Mouse (Mus musculus) intestine, embryonic 14.5 days (tissue): Measurements from ENCODE around the gene Fabp6. TPM values are rescaled to one million over a fixed set of nuclear protein-coding genes. Genes with fewer than 3 reads are reported as not detected.
A peak's percentile ranks its signal among the peaks of the same experiment; 100 is the strongest.

ENCODE experiments used
- ATAC-seq: fragments of 200-750 bp; cut with Nextera tagmentation; replicated peaks from 2 replicates; pipeline ENCODE4 v1.8.0; 2017; ENCODE audit warnings: low read depth, moderate number of reproducible peaks, moderate TSS enrichment, moderate library complexity; ENCODE audit not compliant: low FRiP score, low TSS enrichment
- DNase-seq: peaks from one replicate; pipeline ENCODE4 v3.0.0-alpha.2; 2018; ENCODE audit warnings: low spot score
- H3K27ac ChIP-seq: fragments of 300-500 bp; sonication (generic); 2 replicates; pipeline ENCODE4 v1.5.1; 2014; ENCODE audit warnings: low read depth, mild to moderate bottlenecking, control low read depth
- H3K27me3 ChIP-seq: fragments of 300-500 bp; sonication (generic); replicated peaks from 2 replicates; pipeline ENCODE4 v1.6.1; 2014; ENCODE audit warnings: low read length, control low read depth; ENCODE audit not compliant: control insufficient read depth, insufficient read depth
- H3K36me3 ChIP-seq: fragments of 300-500 bp; sonication (generic); 2 replicates; pipeline ENCODE4 v1.6.1; 2014; ENCODE audit warnings: low read length, control low read depth; ENCODE audit not compliant: control insufficient read depth, insufficient read depth
- H3K4me1 ChIP-seq: fragments of 300-500 bp; sonication (generic); replicated peaks from 2 replicates; pipeline ENCODE4 v1.6.1; 2014; ENCODE audit warnings: low read length, control low read depth, mixed read lengths; ENCODE audit not compliant: control insufficient read depth, insufficient read depth
- H3K4me2 ChIP-seq: fragments of 300-500 bp; sonication (generic); 2 replicates; pipeline ENCODE4 v1.6.1; 2014; ENCODE audit warnings: low read length
- H3K4me3 ChIP-seq: fragments of 300-500 bp; sonication (generic); 2 replicates; pipeline ENCODE4 v1.5.1; 2014; ENCODE audit warnings: low read depth, low read length, control low read depth, mixed read lengths
- H3K9ac ChIP-seq: fragments of 300-500 bp; sonication (generic); 2 replicates; pipeline ENCODE4 v1.6.1; 2014; ENCODE audit warnings: mild to moderate bottlenecking, low read length
- H3K9me3 ChIP-seq: fragments of 300-500 bp; sonication (generic); 2 replicates; pipeline ENCODE4 v1.6.1; 2016; ENCODE audit warnings: low read length, control low read depth; ENCODE audit not compliant: control insufficient read depth
- WGBS: fragments of 180-500 bp; shearing (Covaris S2); extraction: QIAGEN DNeasy Blood & Tissue Kit; methylation state at CpG from one replicate; pipeline ENCODE4 v1.1.7; 2014; 5-methylcytosine and 5-hydroxymethylcytosine counted together
- polyA plus RNA-seq: library from polyadenylated mRNA; unstranded; fragments of >200 nt; fragmentation: Nextera tagmentation; extraction: Ambion mirVana; gene quantifications from 2 replicates; pipeline ENCODE4 v1.2.1, GENCODE M21; 2014

Gene Fabp6
- polyA plus RNA-seq: 0.43 TPM in 1 of 2 replicates, not detected in the other

- H3K27ac ChIP-seq: no peak within 1 kb of the TSS
- H3K27me3 ChIP-seq: no peaks in the 10 kb centered on the region
- no peaks in the 10 kb centered on the region for H3K36me3 ChIP-seq
- ATAC-seq (no peak), DNase-seq (no peak)
- 82% methylated on average over 5 of the region's 5 CpGs for WGBS
- no peaks in the 10 kb centered on the region for H3K9me3 ChIP-seq
- no peak within 1 kb of the TSS for H3K9ac ChIP-seq
- H3K4me1 ChIP-seq: no peaks in the 10 kb centered on the region
- no peak within 1 kb of the TSS for H3K4me3 ChIP-seq
- H3K4me2 ChIP-seq: no peak within 1 kb of the TSS
These were observed at the start of gene Fabp6 for GRCm38 (mm10) chr11:43601440-43601839. Gene Fabp6, minus strand, starts transcription at chr11:43601540.

- DNase-seq (no peak), ATAC-seq (no peak)
- H3K9me3 ChIP-seq: no peaks in the 10 kb centered on the region
- H3K36me3 ChIP-seq: no peaks in the 10 kb centered on the region
- 94% methylated on average over 3 of the region's 3 CpGs for WGBS
- H3K4me2 ChIP-seq: no peak overlapping the region
- no peak overlapping the region for H3K4me3 ChIP-seq
- no peak overlapping the region for H3K27ac ChIP-seq
- H3K4me1 ChIP-seq: peaks cover 7% of the 10 kb centered on the region
- no peaks in the 10 kb centered on the region for H3K27me3 ChIP-seq
- no peak overlapping the region for H3K9ac ChIP-seq
These were observed 43.9 kb upstream of the Fabp6 start for GRCm38 (mm10) chr11:43645286-43645685.

- Histone ChIP-seq H3K27ac (no peak overlapping the region), H3K36me3 (no peaks in the 10 kb centered on the region), H3K9me3 (peaks cover 4% of the 10 kb centered on the region; the same call in 1 of the 2 replicates), H3K4me1 (peaks cover 7% of the 10 kb centered on the region), H3K4me3 (no peak overlapping the region), H3K27me3 (no peaks in the 10 kb centered on the region), H3K9ac (no peak overlapping the region), H3K4me2 (no peak overlapping the region)
- WGBS: 39% methylated on average over 2 of the region's 2 CpGs
- DNase-seq: no peak
- ATAC-seq: 0 out of 2 replicates have a peak, but pooled peaks have one; percentile 40
These were observed 41.8 kb upstream of the Fabp6 start for GRCm38 (mm10) chr11:43643180-43643591.

GRCm38 (mm10) chr11:43638486-43638885 lies 37.1 kb upstream of the Fabp6 start:
- Histone ChIP-seq H3K4me2 (no peak overlapping the region), H3K9me3 (peaks cover 4% of the 10 kb centered on the region; the same call in 1 of the 2 replicates), H3K9ac (no peak overlapping the region), H3K4me1 (peaks cover 12% of the 10 kb centered on the region), H3K27ac (no peak overlapping the region), H3K36me3 (no peaks in the 10 kb centered on the region), H3K4me3 (no peak overlapping the region), H3K27me3 (no peaks in the 10 kb centered on the region)
- DNase-seq (no peak), ATAC-seq (no peak)
- 95% methylated on average over 3 of the region's 3 CpGs for WGBS

GRCm38 (mm10) chr11:43636761-43637160 lies 35.4 kb upstream of the Fabp6 start:
- DNase-seq (no peak), ATAC-seq (no peak)
- Histone ChIP-seq H3K9ac (no peak overlapping the region), H3K27me3 (no peaks in the 10 kb centered on the region), H3K27ac (no peak overlapping the region), H3K4me1 (peaks cover 22% of the 10 kb centered on the region), H3K9me3 (peaks cover 4% of the 10 kb centered on the region; the same call in 1 of the 2 replicates), H3K4me2 (no peak overlapping the region), H3K4me3 (no peak overlapping the region), H3K36me3 (no peaks in the 10 kb centered on the region)
- WGBS: 66% methylated on average over 4 of the region's 4 CpGs

- peak; percentile 94 for ATAC-seq
- Histone ChIP-seq H3K9ac (no peak overlapping the region), H3K4me2 (peak overlapping the region; percentile 26; the same call in 1 of the 2 replicates), H3K36me3 (no peaks in the 10 kb centered on the region), H3K27ac (peak overlapping the region; percentile 74), H3K4me1 (peaks cover 26% of the 10 kb centered on the region), H3K4me3 (no peak overlapping the region), H3K27me3 (no peaks in the 10 kb centered on the region), H3K9me3 (no peaks in the 10 kb centered on the region)
- peak; percentile 86 for DNase-seq
- 7% methylated on average over 18 of the region's 19 CpGs for WGBS
These were observed 32.5 kb upstream of the Fabp6 start for GRCm38 (mm10) chr11:43633658-43634401.

- Histone ChIP-seq H3K4me3 (no peak overlapping the region), H3K27me3 (no peaks in the 10 kb centered on the region), H3K27ac (peak overlapping the region; percentile 74; the same call in 1 of the 2 replicates), H3K36me3 (no peaks in the 10 kb centered on the region), H3K4me2 (no peak overlapping the region), H3K4me1 (peaks cover 26% of the 10 kb centered on the region), H3K9me3 (no peaks in the 10 kb centered on the region), H3K9ac (no peak overlapping the region)
- DNase-seq (no peak), ATAC-seq (no peak)
- WGBS: 60% methylated on average over 6 of the region's 6 CpGs
These were observed 31.8 kb upstream of the Fabp6 start for GRCm38 (mm10) chr11:43633165-43633564.

GRCm38 (mm10) chr11:43632566-43632965 lies 31.2 kb upstream of the Fabp6 start:
- H3K27me3 ChIP-seq: no peaks in the 10 kb centered on the region
- peaks cover 26% of the 10 kb centered on the region for H3K4me1 ChIP-seq
- H3K4me2 ChIP-seq: no peak overlapping the region
- no peak overlapping the region for H3K4me3 ChIP-seq
- no peak overlapping the region for H3K9ac ChIP-seq
- 0 out of 2 replicates have a peak overlapping the region, but pooled peaks have one; percentile 54 for H3K27ac ChIP-seq
- ATAC-seq: no peak
- no peak for DNase-seq
- H3K9me3 ChIP-seq: no peaks in the 10 kb centered on the region
- 26% methylated on average over 4 of the region's 4 CpGs for WGBS
- H3K36me3 ChIP-seq: no peaks in the 10 kb centered on the region

- Histone ChIP-seq H3K27me3 (no peaks in the 10 kb centered on the region), H3K9me3 (no peaks in the 10 kb centered on the region), H3K4me1 (peaks cover 29% of the 10 kb centered on the region), H3K9ac (no peak overlapping the region), H3K36me3 (no peaks in the 10 kb centered on the region), H3K4me2 (no peak overlapping the region), H3K4me3 (no peak overlapping the region), H3K27ac (no peak overlapping the region)
- DNase-seq (no peak), ATAC-seq (no peak)
- WGBS: 80% methylated on average over 9 of the region's 9 CpGs
These were observed 30.3 kb upstream of the Fabp6 start for GRCm38 (mm10) chr11:43631645-43632044.
